Mouse (Mus musculus): ENCODE measurements around the gene Adat1. TPM values are rescaled to one million over a fixed set of nuclear protein-coding genes. Genes with fewer than 3 reads are reported as not detected.
"Not testable (repeated sequence)": the region's sequence is repeated elsewhere in the genome, so short reads cannot be mapped to it uniquely, and the experiment has no call there.

Adat1 gene
- total RNA-seq, 4 experiments from 2014 or later, result 4.4 to 6.1 (median 5.6) TPM

DNA sequence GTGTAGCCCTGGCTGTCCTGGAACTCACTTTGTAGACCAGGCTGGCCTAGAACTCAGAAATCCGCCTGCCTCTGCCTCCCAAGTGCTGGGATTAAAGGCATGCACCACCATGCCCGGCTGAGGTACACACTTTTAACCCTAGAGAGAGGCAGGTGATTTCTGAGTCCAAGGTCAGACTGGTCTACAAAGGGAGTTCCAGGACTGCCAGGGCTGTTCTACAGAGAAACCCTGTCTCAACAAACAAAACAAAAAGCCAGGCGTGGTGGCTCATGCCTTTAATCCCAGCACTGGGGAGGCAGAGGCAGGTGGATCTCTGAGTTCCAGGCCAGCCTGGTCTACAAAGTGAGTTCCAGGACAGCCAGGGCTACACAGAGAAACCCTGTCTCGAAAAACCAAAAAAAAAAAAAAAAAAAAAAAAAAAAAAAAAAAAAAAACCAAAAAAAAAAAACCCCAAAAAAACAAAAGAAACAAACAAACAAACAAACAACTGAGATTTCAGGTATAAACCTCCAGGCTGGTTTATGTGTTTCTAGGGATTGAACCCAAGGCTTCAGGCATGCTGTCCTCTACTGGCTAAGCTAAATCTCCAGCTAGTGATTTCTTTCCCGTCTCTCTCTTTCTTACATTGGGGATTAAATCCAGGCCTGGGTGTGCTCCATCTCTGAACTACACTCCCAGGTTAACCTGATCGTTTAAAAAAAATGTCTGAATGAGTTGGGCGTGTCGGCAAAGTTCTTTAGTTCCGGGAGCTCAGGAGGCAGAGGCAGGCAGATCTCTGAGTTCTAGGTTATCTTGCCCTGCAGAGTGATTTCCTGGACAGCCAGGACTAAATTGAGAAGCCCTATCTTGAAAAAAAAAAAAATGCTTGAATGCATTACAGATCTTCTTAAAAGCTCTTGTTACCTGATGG is 53.8 kb downstream of the Adat1 start:
- DNase-seq, result not testable (repeated sequence)

DNA sequence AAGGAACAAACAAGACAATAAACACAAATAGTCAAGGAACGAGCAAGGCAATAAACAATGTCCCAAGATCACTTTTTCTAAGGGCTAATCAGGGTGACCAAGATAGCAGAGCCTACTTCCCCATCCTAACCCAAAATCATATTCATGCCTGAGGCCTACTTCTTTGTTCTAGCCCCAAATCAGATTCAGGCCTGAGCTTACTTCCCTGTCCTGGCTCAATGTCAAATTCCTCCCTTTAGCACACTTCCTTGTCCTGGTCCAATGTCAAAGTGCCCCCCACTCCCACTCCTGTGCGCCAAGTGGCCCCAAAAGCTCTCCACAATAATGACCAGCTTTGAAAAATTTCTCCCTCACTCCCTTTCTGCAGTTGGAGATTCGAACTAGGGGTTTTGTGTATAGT is 54.9 kb downstream of the Adat1 start:
- DNase-seq, result no peak

DNA sequence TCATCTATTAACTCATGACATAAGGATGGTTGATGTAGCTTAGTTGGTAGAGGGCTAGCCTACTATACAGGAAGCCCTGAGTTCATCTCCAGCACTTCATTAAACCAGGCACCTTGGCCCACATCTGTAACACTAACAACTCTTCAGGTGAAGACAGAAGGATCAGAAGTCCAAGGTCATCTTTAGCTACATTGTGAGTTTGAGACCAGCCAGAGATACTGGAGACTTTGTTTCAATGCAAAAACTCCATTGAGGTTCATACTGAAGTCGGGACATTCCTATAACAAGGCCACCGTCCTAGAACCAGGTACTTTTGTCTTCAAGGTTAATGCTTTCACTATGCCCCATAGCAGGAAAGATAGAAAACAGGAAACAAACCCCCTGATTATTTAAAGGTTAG is 57.9 kb downstream of the Adat1 start:
- no peak for DNase-seq

DNA sequence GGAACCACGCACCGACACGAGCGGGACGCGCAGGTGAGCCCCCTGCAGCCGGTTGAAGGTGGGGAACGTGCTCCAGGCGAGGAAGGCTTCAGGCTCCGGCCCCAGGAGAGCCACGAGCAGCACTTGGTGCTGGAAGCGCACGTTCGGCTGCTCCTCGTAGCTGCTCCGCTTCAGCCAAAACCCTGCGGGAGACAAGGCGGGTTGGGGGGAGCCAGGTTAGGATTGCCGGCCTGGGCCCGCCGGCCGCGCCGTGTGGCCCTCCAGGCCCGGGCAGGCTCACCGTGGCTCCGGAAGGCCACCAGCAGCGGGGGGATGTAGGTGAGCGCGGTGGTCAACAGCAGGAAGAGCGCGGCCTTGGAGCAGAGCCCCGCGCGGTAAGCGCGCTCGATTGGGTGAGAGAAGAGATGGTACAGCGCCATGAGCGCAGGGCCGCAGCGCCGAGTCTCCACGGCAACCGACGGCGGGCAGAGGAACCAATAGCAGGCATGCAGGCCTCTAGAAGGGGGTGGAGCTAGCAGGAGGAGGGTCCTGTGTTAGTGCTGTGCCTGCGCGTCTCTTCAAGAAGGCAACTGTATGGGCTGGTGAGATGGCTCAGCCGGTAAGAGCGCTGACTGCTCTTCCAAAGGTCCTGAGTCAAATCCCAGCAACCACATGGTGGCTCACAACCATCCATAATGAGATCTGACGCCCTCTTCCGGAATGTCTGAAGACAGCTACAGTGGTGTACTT is 58.6 kb downstream of the Adat1 start, which contains the start of gene Tmem231:
Gene Tmem231, minus strand, starts transcription at position 534 of the 729 bp plus-strand sequence.
- DNase-seq, result peak; percentile 91

DNA sequence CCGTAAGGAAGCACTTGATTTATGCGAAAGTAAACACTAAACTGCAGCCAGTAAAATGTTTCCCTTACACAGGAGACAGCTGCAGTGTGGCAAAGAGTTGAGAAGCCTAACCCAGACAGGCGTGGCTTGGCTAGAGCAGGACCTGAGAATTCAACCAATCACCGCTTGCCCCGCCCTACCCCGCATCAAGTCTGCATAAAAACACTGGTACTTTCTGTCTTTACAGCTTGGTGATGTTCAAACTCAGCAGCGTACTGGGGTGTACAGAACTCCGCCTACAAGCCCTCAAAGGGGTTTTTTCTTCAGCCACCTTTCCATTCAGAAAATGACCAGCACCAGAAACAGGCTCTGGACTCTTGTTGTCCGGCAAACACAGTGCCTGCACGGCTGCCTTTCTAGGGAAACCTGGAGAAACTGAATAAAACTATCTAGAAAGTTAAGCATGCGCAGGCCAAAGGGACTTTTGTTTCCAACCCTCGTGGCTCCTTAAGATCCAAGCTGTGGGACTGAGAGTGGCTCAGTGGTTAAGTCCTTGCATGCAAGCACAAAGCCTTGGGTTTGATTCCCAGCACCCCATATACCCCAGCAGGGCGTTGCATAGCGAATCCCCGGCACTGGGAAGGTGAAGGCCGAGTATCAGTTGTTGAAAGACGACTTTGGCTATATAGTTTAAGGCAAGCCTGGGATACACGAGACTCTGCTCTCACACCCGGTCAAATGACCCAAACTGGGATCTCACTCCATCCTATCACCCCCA is 59.3 kb downstream of the Adat1 start:
- peak; percentile 58 for DNase-seq

DNA sequence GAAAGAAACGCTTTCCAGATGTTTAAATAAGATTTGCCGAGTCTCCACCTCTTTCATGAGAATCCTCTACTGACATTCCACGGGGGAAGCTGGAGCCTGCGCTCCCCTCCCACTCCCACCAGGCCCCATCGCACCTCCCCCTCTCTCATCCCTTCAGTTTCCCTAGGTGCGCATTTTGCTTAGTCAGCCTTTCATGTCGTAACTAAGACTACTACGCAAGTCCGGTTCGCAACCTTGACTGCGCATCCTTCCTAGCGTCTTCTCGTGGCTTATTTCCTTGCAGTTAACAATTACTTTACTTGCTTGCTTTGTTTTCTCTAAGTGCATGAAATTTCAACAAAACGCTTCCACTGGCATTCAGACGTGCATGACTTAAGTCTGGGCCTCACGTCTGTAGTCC is 60.4 kb downstream of the Adat1 start:
- DNase-seq, result no peak

DNA sequence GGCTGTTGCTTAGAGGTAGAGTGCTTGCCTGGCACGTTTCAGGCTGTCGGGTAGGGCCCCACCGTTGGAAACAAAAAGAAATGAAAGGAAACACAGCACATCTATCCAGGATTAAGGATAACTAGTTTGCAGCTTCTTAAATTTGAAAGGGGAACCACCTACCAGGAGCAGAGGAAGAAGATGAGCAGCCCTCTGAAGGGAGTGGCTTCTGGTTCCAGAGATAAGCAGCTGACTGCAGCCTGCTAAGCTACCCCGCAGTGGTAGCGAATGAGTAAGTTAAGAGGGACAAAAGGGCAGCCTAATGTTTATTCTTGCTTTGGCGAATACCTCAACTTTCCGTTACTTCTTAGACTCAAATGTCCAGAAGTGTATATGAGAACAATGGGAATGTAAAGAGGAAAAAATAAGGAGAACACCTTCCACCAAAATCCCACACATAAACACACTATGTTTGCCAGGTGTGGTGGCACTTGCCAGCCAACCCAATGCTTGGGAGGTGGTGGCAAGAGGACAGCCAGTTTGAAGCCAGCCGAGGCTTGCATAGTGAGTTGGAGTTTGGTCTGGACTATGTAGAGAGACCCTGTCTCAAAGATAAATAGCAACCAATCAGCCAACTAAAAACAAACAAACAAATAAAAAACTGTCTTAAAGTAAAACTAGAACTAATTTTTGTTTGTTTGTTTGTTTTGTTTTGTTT is 62.3 kb downstream of the Adat1 start:
- no peak for DNase-seq

DNA sequence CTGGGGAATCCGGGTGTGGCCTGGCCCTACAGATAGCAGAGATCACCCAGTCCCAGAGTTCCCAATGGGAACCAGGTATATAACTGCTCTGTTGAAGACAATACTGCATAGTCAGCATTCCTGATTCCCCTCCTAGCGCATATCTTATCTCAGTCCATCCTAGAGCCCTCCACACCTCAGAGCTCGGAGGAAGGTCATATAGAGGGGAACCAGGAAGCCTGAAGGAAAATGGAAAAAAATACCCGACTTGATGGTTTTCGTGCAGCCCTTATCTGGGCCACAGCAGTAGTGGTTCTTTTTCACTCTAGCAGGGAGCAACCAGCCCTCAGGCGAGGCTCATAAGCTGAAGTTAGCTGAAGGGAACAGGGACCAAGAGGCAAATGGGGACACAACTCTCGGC is 67.1 kb downstream of the Adat1 start:
- no peak for DNase-seq

DNA sequence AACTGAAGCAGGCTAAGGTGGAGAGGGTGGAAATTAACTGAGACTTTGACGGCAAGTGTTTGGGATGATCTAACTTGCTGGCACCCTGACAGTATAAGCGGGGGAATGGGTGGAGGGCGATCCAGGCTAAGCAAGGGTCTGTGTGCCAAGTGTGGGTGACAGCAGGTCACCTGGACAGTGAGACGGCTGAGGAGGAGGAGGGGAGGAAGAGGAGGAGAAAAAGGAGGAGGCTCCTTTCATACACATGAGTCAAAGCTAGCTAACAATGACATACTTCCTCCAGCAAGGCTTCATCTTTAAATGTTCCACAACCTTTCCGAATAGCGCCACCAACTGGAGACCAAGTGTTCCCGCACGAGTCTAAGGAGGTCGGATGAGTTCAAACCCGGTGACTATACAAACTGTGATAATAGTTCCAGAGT is 68.7 kb downstream of the Adat1 start:
- peak; percentile 31 for DNase-seq

DNA sequence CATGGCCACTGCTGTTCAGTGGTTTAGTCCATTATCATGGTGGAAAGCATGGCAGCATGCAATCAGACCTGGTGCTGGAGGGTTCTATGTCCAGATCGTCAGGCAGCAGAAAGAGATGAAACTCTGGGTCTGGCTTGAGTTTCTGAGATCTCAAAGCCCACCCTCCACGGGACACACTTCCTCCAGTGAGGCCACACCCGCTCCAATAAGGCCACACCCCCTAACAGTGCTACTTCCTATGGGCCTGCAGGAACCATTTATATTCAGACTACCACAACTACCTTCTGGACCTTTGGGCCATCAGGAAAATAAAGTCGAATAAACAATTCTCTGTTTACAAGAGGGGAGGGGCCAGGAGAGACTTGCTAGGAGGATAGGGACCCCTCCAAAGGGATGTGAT is 71.1 kb downstream of the Adat1 start:
- DNase-seq, result no peak

DNA sequence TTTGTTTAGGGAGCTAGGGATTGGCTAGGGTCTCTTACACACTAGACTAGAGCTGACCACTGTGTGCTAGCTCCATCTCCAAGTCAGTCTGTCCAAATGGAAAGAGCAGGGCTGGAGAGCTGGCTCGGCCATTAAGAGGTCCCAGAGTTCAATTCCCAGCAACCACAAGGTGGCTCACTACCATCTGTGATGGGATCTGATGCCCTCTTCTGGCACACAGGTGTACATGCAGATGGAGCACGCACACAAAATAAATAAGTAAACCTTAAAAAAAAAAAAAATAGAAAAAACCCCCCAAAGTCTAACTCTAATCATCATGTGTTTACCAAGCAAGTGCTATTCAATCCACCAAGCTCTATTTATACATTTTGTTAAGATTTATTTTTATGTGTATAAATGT is 72.4 kb downstream of the Adat1 start:
- no peak for DNase-seq

Other genes with a start within 250 kb of the Adat1 start
- gene Bcar1, start 248.5 kb downstream of the Adat1 start, total RNA-seq (2022), result 100 to 1,000 TPM in 2 of 4 experiments, 10 to 100 TPM in 2; 86.1 to 150 (median 104) TPM
- 10 to 100 TPM; 65.3 to 81.8 (median 72.3) TPM for gene Cfdp1, start 138.0 kb downstream of the Adat1 start, total RNA-seq (2022)
- gene Tmem170, start 115.6 kb downstream of the Adat1 start, total RNA-seq (2022), result 1 to 10 TPM; 6.4 to 9.1 (median 8.5) TPM
- not detected for gene Chst5, start 81.9 kb downstream of the Adat1 start, total RNA-seq (2022)
- gene Tmem231, start 58.4 kb downstream of the Adat1 start, total RNA-seq (2022), result 10 to 100 TPM in 2 of 4 experiments, 1 to 10 TPM in 2; 6.3 to 12.4 (median 9.5) TPM
- 100 to 1,000 TPM; 168 to 223 (median 188) TPM for gene Gabarapl2, start 51.6 kb downstream of the Adat1 start, total RNA-seq (2022)
- gene Kars, start 19.0 kb upstream of the Adat1 start, total RNA-seq (2022), result 100 to 1,000 TPM; 101 to 113 (median 106) TPM
- gene Terf2ip, start 19.1 kb upstream of the Adat1 start, total RNA-seq (2022), result 10 to 100 TPM; 23.5 to 26.6 (median 24.4) TPM
- gene Gm6793, start 22.7 kb upstream of the Adat1 start, total RNA-seq (2022), result under 1 TPM in 2 of 4 experiments, not detected in 2; 0.25 to 0.46 TPM